Mouse (Mus musculus) cortical plate, adult 2 months (tissue): ENCODE data around the gene Noto.

Experiments
- CTCF ChIP-seq: fragments of 200-500 bp; IDR thresholded peaks from 2 replicates; pipeline ENCODE4 v1.5.1; 2011; ENCODE audit warnings: mild to moderate bottlenecking, control low read depth, low read length; ENCODE audit not compliant: insufficient read depth; ENCODE audit errors: extremely low read depth
- POLR2A ChIP-seq: fragments of 200-500 bp; IDR thresholded peaks from 2 replicates; pipeline ENCODE4 v1.6.1; 2011; ENCODE audit warnings: mild to moderate bottlenecking, low read length, control low read depth; ENCODE audit not compliant: insufficient read depth; ENCODE audit errors: extremely low read depth

- TF ChIP-seq POLR2A (peak; percentile 70), CTCF (no peak)
These were observed 28.2 kb downstream of the Noto start, which contains the start of gene Pradc1 for GRCm38 (mm10) chr6:85451664-85452410.
